17 mouse cellular contexts compared by ENCODE assay signal in the genomic region with DNA sequence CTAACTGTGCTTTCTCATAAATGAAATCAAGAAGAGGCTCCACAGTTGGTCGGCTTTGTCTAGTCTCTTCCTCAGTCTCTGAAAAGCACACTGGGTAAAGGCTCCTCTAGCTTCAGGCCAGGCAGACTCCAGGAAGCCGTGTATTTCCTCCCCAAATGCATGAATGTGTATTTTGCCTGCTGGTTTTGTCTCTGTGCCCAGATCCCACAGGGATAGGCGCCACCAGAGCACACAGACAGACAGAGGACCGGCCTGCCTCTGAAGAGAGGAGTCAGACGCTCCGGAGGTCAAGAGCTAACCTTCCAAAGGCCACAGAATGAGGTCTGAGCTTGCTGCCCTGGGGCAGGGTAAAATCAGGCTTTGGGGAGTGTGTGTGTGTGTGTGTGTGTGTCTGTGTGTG. TPM values are rescaled to one million over a fixed set of nuclear protein-coding genes. Genes with fewer than 3 reads are reported as not detected.
DNase-seq lines count a peak whose midpoint lies in the region; ATAC-seq lines count a peak whose summit lies in the region.
"Had no signal": no experiment of that assay in that cellular context is flagged by ENCODE, and none has a peak within 500 bp of the region (broad histone marks: within the 10 kb centered on the region; RNA-seq: fewer than 3 reads in every experiment).

No protein-coding gene starts in this region.

- no peaks in the 10 kb centered on the region for H3K4me1 ChIP-seq in heart, embryonic 10.5 days
- no peaks in the 10 kb centered on the region for H3K4me1 ChIP-seq in liver, embryonic 11.5 days (replicated peaks; ENCODE audit: control insufficient read depth, insufficient read depth, low read length)
- H3K4me1 ChIP-seq in liver, embryonic 12.5 days, result no peaks in the 10 kb centered on the region
- no peaks in the 10 kb centered on the region for H3K4me1 ChIP-seq in embryonic facial prominence, embryonic 11.5 days (ENCODE audit: control insufficient read depth, insufficient read depth, low read length)
- H3K4me1 ChIP-seq: neural tube, embryonic 12.5 days had no signal

- H3K9me3 ChIP-seq in heart, embryonic 10.5 days, result no peaks in the 10 kb centered on the region
- no peaks in the 10 kb centered on the region for H3K9me3 ChIP-seq in liver, embryonic 11.5 days (ENCODE audit: control insufficient read depth, low read length)
- H3K9me3 ChIP-seq in liver, embryonic 12.5 days (replicated peaks), result no peaks in the 10 kb centered on the region
- H3K9me3 ChIP-seq in embryonic facial prominence, embryonic 11.5 days (replicated peaks; ENCODE audit: control insufficient read depth, low read length), result no peaks in the 10 kb centered on the region
- H3K9me3 ChIP-seq: neural tube, embryonic 12.5 days had no signal

- intact Hi-C loops in heart, postnatal 14 days (cut with DNase I), result no loop called here

- H3K4me2 ChIP-seq in liver, embryonic 11.5 days, result no peak overlapping the region
- H3K4me2 ChIP-seq in liver, embryonic 12.5 days, result no peak overlapping the region
- no peak overlapping the region for H3K4me2 ChIP-seq in embryonic facial prominence, embryonic 11.5 days (ENCODE audit: low read depth, low read length)
- H3K4me2 ChIP-seq: neural tube, embryonic 12.5 days had no signal

- H3K27ac ChIP-seq in heart, embryonic 10.5 days, result 0 out of 2 replicates have a peak overlapping the region, but pooled peaks have one; percentile 22
- H3K27ac ChIP-seq in liver, embryonic 11.5 days (ENCODE audit: low read depth, low read length), result no peak overlapping the region
- H3K27ac ChIP-seq in liver, embryonic 12.5 days, result no peak overlapping the region
- H3K27ac ChIP-seq in embryonic facial prominence, embryonic 11.5 days (replicated peaks; ENCODE audit: low read depth, low read length), result no peak overlapping the region
- H3K27ac ChIP-seq: neural tube, embryonic 12.5 days had no signal

- 50% methylated on average over 6 of the region's 6 CpGs for WGBS in heart, embryonic 10.5 days
- 47% methylated on average over 6 of the region's 6 CpGs for WGBS in liver, embryonic 11.5 days
- WGBS in liver, embryonic 12.5 days (ENCODE audit: insufficient replicate concordance), result 42% methylated on average over 6 of the region's 6 CpGs
- WGBS in embryonic facial prominence, embryonic 11.5 days, result 18% methylated on average over 6 of the region's 6 CpGs

- peaks cover 54% of the 10 kb centered on the region for H3K27me3 ChIP-seq in heart, embryonic 10.5 days (ENCODE audit: insufficient read depth, poor library complexity, severe bottlenecking)
- H3K27me3 ChIP-seq in liver, embryonic 11.5 days (replicated peaks; ENCODE audit: control insufficient read depth, insufficient read depth, low read length), result no peaks in the 10 kb centered on the region
- H3K27me3 ChIP-seq in liver, embryonic 12.5 days (replicated peaks), result no peaks in the 10 kb centered on the region
- no peaks in the 10 kb centered on the region for H3K27me3 ChIP-seq in embryonic facial prominence, embryonic 11.5 days (ENCODE audit: control insufficient read depth, insufficient read depth, low read length)

- no peak overlapping the region for H3K9ac ChIP-seq in liver, embryonic 11.5 days (ENCODE audit: low read depth, low read length)
- no peak overlapping the region for H3K9ac ChIP-seq in liver, embryonic 12.5 days
- H3K9ac ChIP-seq in embryonic facial prominence, embryonic 11.5 days (replicated peaks; ENCODE audit: low read length), result 0 out of 2 replicates have a peak overlapping the region, but pooled peaks have one; percentile 18
- H3K9ac ChIP-seq: neural tube, embryonic 12.5 days had no signal

- ATAC-seq in liver, embryonic 11.5 days (replicated peaks; ENCODE audit: low FRiP score), result no peak
- no peak for ATAC-seq in liver, embryonic 12.5 days
- ATAC-seq in embryonic facial prominence, embryonic 11.5 days (replicated peaks; ENCODE audit: insufficient number of reproducible peaks, low FRiP score, low TSS enrichment, low read depth), result no peak

- H3K36me3 ChIP-seq in heart, embryonic 10.5 days, result no peaks in the 10 kb centered on the region
- H3K36me3 ChIP-seq in liver, embryonic 11.5 days (ENCODE audit: control insufficient read depth, insufficient read depth, low read length), result no peaks in the 10 kb centered on the region
- no peaks in the 10 kb centered on the region for H3K36me3 ChIP-seq in liver, embryonic 12.5 days
- H3K36me3 ChIP-seq in embryonic facial prominence, embryonic 11.5 days (replicated peaks; ENCODE audit: control insufficient read depth, insufficient read depth, low read depth, low read length), result no peaks in the 10 kb centered on the region
- H3K36me3 ChIP-seq: neural tube, embryonic 12.5 days had no signal

- no peak overlapping the region for H3K4me3 ChIP-seq in heart, embryonic 10.5 days
- no peak overlapping the region for H3K4me3 ChIP-seq in liver, embryonic 11.5 days (ENCODE audit: low read depth, low read length)
- no peak overlapping the region for H3K4me3 ChIP-seq in liver, embryonic 12.5 days
- no peak overlapping the region for H3K4me3 ChIP-seq in embryonic facial prominence, embryonic 11.5 days (ENCODE audit: low read depth, low read length)
- H3K4me3 ChIP-seq: neural tube, embryonic 12.5 days had no signal

- no peak for DNase-seq in heart, embryonic 10.5 days (ENCODE audit: low spot score)
- DNase-seq in heart, postnatal 14 days, result no peak
- peak; percentile 29 for DNase-seq in liver, embryonic 11.5 days (ENCODE audit: low spot score)
- DNase-seq in 3134 (ENCODE audit: extremely low read depth, insufficient read length, low spot score), result peak; percentile 55
- DNase-seq in embryonic facial prominence, embryonic 11.5 days (ENCODE audit: low spot score), result no peak
- no peak for DNase-seq in right cerebral cortex, adult 2 months (ENCODE audit: low spot score in 2 of 2)
- no peak for DNase-seq in frontal cortex, postnatal 14 days (ENCODE audit: low spot score in 2 of 2)
- DNase-seq: cerebellum, postnatal 36 days; left cerebral cortex, postnatal 4 days; right cerebral cortex, adult 18-20 months; thymus, postnatal 25 days had no signal

RNA-seq across cellular contexts. Expression of a gene that starts 18.4 kb away (rescaled TPM):
- not detected in 2 replicates for polyA plus RNA-seq in heart, embryonic 10.5 days (2016; fragmentation: Nextera tagmentation; extraction: Ambion mirVana)
- not detected for total RNA-seq in heart, postnatal 14 days (2021)
- polyA plus RNA-seq in liver, embryonic 11.5 days (2014; fragmentation: Nextera tagmentation; extraction: Ambion mirVana), result not detected in 2 replicates
- polyA plus RNA-seq in liver, embryonic 12.5 days (2016; fragmentation: Nextera tagmentation; extraction: Ambion mirVana), result not detected in 2 replicates
- not detected in 2 replicates for polyA plus RNA-seq in embryonic facial prominence, embryonic 11.5 days (2014; fragmentation: Nextera tagmentation; extraction: Ambion mirVana)
- total RNA-seq: adrenal gland, adult 18-20 months; gastrocnemius, adult 18-20 months; megakaryocyte progenitor cell, adult 5-6 weeks had no signal
- polyA plus RNA-seq: heart, embryonic 14.5 days; neural tube, embryonic 12.5 days had no signal

RNA-seq across cellular contexts. Expression of a gene that starts 21.6 kb away (rescaled TPM):
- polyA plus RNA-seq in heart, embryonic 10.5 days (2016; fragmentation: Nextera tagmentation; extraction: Ambion mirVana), result 0.06 and 0.19 TPM in 2 replicates
- under 1 TPM; 0.10 to 0.17 TPM for total RNA-seq in heart, postnatal 14 days (2021)
- 0.05 and 0.08 TPM in 2 replicates for polyA plus RNA-seq in liver, embryonic 11.5 days (2014; fragmentation: Nextera tagmentation; extraction: Ambion mirVana)
- polyA plus RNA-seq in liver, embryonic 12.5 days (2016; fragmentation: Nextera tagmentation; extraction: Ambion mirVana), result 0.07 and 0.10 TPM in 2 replicates
- 0.82 and 0.93 TPM in 2 replicates for polyA plus RNA-seq in embryonic facial prominence, embryonic 11.5 days (2014; fragmentation: Nextera tagmentation; extraction: Ambion mirVana)
- total RNA-seq: megakaryocyte progenitor cell, adult 5-6 weeks had no signal

RNA-seq across cellular contexts. Expression of a gene that starts 48.0 kb away (rescaled TPM):
- polyA plus RNA-seq in heart, embryonic 10.5 days (2016; fragmentation: Nextera tagmentation; extraction: Ambion mirVana), result 0.14 and 3.4 TPM in 2 replicates
- total RNA-seq in heart, postnatal 14 days (2021), result under 1 TPM in 1 of 2 experiments, not detected in 1; 0.10 TPM
- 0.70 and 1.2 TPM in 2 replicates for polyA plus RNA-seq in liver, embryonic 11.5 days (2014; fragmentation: Nextera tagmentation; extraction: Ambion mirVana)
- 0.28 and 0.45 TPM in 2 replicates for polyA plus RNA-seq in liver, embryonic 12.5 days (2016; fragmentation: Nextera tagmentation; extraction: Ambion mirVana)
- 12.3 and 14.7 TPM in 2 replicates for polyA plus RNA-seq in embryonic facial prominence, embryonic 11.5 days (2014; fragmentation: Nextera tagmentation; extraction: Ambion mirVana)
- total RNA-seq: megakaryocyte progenitor cell, adult 5-6 weeks had no signal

Comparison
In these comparisons a context has a peak if more than half of its experiments do, and no peak if none do; other contexts are left out.
1. DNase-seq: peak in liver, embryonic 11.5 days (single experiment) and 3134 (single experiment); none in heart, embryonic 10.5 days (single experiment), heart, postnatal 14 days (0 of 2), embryonic facial prominence, embryonic 11.5 days (single experiment), right cerebral cortex, adult 2 months (0 of 2) and frontal cortex, postnatal 14 days (0 of 2).